Mouse (Mus musculus): Measurements from ENCODE around the gene Syt5.

Syt5 gene

GRCm38 (mm10) chr7:4497271-4497903, 50.0 kb downstream of the Syt5 start:
- no peak for DNase-seq

- DNase-seq, result no peak
Measured at GRCm38 (mm10) chr7:4496468-4496867, 50.9 kb downstream of the Syt5 start.

- DNase-seq, result no peak
Measured at GRCm38 (mm10) chr7:4493991-4494390, 53.4 kb downstream of the Syt5 start.

GRCm38 (mm10) chr7:4492284-4493224, 54.8 kb downstream of the Syt5 start:
- DNase-seq, result no peak

- DNase-seq, result no peak
Measured at GRCm38 (mm10) chr7:4491308-4491707, 56.0 kb downstream of the Syt5 start.
